ENCODE assay signal across 20 mouse cellular contexts in genomic region chr2:161607372-161607771, GRCm38 (mm10).
DNase-seq lines count a peak whose midpoint lies in the region; ATAC-seq and TF ChIP-seq lines count a peak whose summit lies in the region.
"Had no signal": no experiment of that assay in that cellular context is flagged by ENCODE, and none has a peak within 500 bp of the region (broad histone marks: within the 10 kb centered on the region; RNA-seq: fewer than 3 reads in every experiment).

No protein-coding gene starts in this region.

- no peaks in the 10 kb centered on the region for H3K9me3 ChIP-seq in kidney, embryonic 14.5 days (ENCODE audit: control insufficient read depth, low read length)
- no peaks in the 10 kb centered on the region for H3K9me3 ChIP-seq in intestine, postnatal 0 days (ENCODE audit: control insufficient read depth)
- H3K9me3 ChIP-seq: forebrain, embryonic 15.5 days; limb, embryonic 13.5 days; liver, embryonic 13.5 days; midbrain, embryonic 10.5 days; stomach, embryonic 15.5 days had no signal

- no peaks in the 10 kb centered on the region for H3K36me3 ChIP-seq in kidney, adult 2 months (ENCODE audit: control insufficient read depth, insufficient read depth, low read length)
- no peaks in the 10 kb centered on the region for H3K36me3 ChIP-seq in kidney, embryonic 14.5 days (ENCODE audit: control insufficient read depth, insufficient read depth, low read length)
- no peaks in the 10 kb centered on the region for H3K36me3 ChIP-seq in intestine, postnatal 0 days (ENCODE audit: control insufficient read depth, insufficient read depth)
- H3K36me3 ChIP-seq: forebrain, embryonic 15.5 days; limb, embryonic 13.5 days; liver, embryonic 13.5 days; midbrain, embryonic 10.5 days; stomach, embryonic 15.5 days had no signal

- 56% methylated on average over 4 of the region's 4 CpGs for WGBS in kidney, adult 2 months
- 83% methylated on average over 4 of the region's 4 CpGs for WGBS in kidney, embryonic 14.5 days
- 36% methylated on average over 4 of the region's 4 CpGs for WGBS in intestine, postnatal 0 days

- no peak overlapping the region for H3K27ac ChIP-seq in kidney, adult 2 months (ENCODE audit: insufficient read depth, low read depth, low read length)
- H3K27ac ChIP-seq in kidney, embryonic 14.5 days (ENCODE audit: low read depth, low read length) = no peak overlapping the region
- no peak overlapping the region for H3K27ac ChIP-seq in intestine, postnatal 0 days (ENCODE audit: low read depth, low read length)
- H3K27ac ChIP-seq: forebrain, embryonic 15.5 days; heart, adult 2 months; limb, embryonic 13.5 days; liver, embryonic 13.5 days; macrophage; midbrain, embryonic 10.5 days; stomach, embryonic 15.5 days had no signal

- no peak overlapping the region for H3K4me2 ChIP-seq in kidney, embryonic 14.5 days (replicated peaks; ENCODE audit: low read depth, low read length)
- H3K4me2 ChIP-seq in intestine, postnatal 0 days (replicated peaks; ENCODE audit: low read depth) = peak overlapping the region; percentile 46
- H3K4me2 ChIP-seq: forebrain, embryonic 15.5 days; limb, embryonic 13.5 days; liver, embryonic 13.5 days; stomach, embryonic 15.5 days had no signal

- TF ChIP-seq CTCF in kidney, adult 2 months (conservative IDR thresholded peaks at IDR 0.05; ENCODE audit: insufficient read depth, insufficient read length, low read depth, low read length) = no peak
- TF ChIP-seq CTCF in intestine, postnatal 0 days (IDR thresholded peaks at IDR 0.05; ENCODE audit: low read depth) = peak; percentile 23; the same call in 1 of the 2 replicates

- peak; percentile 8 for DNase-seq in kidney, adult 2 months
- DNase-seq in retina, postnatal 1 day = peak; percentile 47
- DNase-seq in retina, embryonic 14.5 days (ENCODE audit: low spot score) = no peak
- DNase-seq in thymus, postnatal 4 days = no peak
- no peak for DNase-seq in urinary bladder, postnatal 14 days (ENCODE audit: low spot score)
- DNase-seq: adrenal gland, postnatal 10 days; gastrocnemius, postnatal 14 days; heart, adult 2 months; heart, postnatal 4 days; liver, embryonic 13.5 days had no signal

- no peaks in the 10 kb centered on the region for H3K27me3 ChIP-seq in kidney, adult 2 months (replicated peaks; ENCODE audit: control insufficient read depth, insufficient read depth, low read length)
- no peaks in the 10 kb centered on the region for H3K27me3 ChIP-seq in kidney, embryonic 14.5 days (ENCODE audit: control insufficient read depth, insufficient read depth, low read length)
- no peaks in the 10 kb centered on the region for H3K27me3 ChIP-seq in intestine, postnatal 0 days (replicated peaks; ENCODE audit: control insufficient read depth, insufficient read depth, low read length)
- H3K27me3 ChIP-seq: forebrain, embryonic 15.5 days; liver, embryonic 13.5 days; stomach, embryonic 15.5 days had no signal

- ATAC-seq in kidney, embryonic 14.5 days (ENCODE audit: low FRiP score, low TSS enrichment) = no peak
- ATAC-seq in intestine, postnatal 0 days = peak; percentile 78
- ATAC-seq: activated CD4-positive, CD25-positive, alpha-beta regulatory T cell, adult 4 months; forebrain, embryonic 15.5 days; hindbrain, embryonic 16.5 days had no signal

- H3K4me3 ChIP-seq in kidney, adult 2 months (ENCODE audit: insufficient read depth, low read depth, low read length) = no peak overlapping the region
- no peak overlapping the region for H3K4me3 ChIP-seq in kidney, embryonic 14.5 days (ENCODE audit: low read length)
- 0 out of 2 replicates have a peak overlapping the region, but pooled peaks have one; percentile 14 for H3K4me3 ChIP-seq in intestine, postnatal 0 days (ENCODE audit: low read depth, low read length)
- H3K4me3 ChIP-seq: erythroblast, embryonic 14.5 days; forebrain, embryonic 15.5 days; heart, adult 2 months; limb, embryonic 13.5 days; liver, embryonic 13.5 days; midbrain, embryonic 10.5 days; stomach, embryonic 15.5 days had no signal

- H3K4me1 ChIP-seq in kidney, adult 2 months (ENCODE audit: control insufficient read depth, insufficient read depth, low read length) = no peaks in the 10 kb centered on the region
- H3K4me1 ChIP-seq in kidney, embryonic 14.5 days (ENCODE audit: control insufficient read depth, insufficient read depth, low read length) = no peaks in the 10 kb centered on the region
- peaks cover 5% of the 10 kb centered on the region for H3K4me1 ChIP-seq in intestine, postnatal 0 days (replicated peaks; ENCODE audit: control insufficient read depth, insufficient read depth, low read length)
- H3K4me1 ChIP-seq: forebrain, embryonic 15.5 days; liver, embryonic 13.5 days; midbrain, embryonic 10.5 days; stomach, embryonic 15.5 days had no signal

- no peak overlapping the region for H3K9ac ChIP-seq in kidney, embryonic 14.5 days (ENCODE audit: low read depth, low read length)
- no peak overlapping the region for H3K9ac ChIP-seq in intestine, postnatal 0 days (ENCODE audit: low read depth, low read length)
- H3K9ac ChIP-seq: forebrain, embryonic 15.5 days; limb, embryonic 13.5 days; liver, embryonic 13.5 days; stomach, embryonic 15.5 days had no signal

- no peak for TF ChIP-seq POLR2A in kidney, adult 2 months (IDR thresholded peaks at IDR 0.05; ENCODE audit: low read depth, low read length)

Comparison
In these comparisons a context has a peak if more than half of its experiments do, and no peak if none do; other contexts are left out.
1. DNase-seq: peak in kidney, adult 2 months (single experiment) and retina, postnatal 1 day (single experiment); none in retina, embryonic 14.5 days (single experiment), thymus, postnatal 4 days (single experiment) and urinary bladder, postnatal 14 days (single experiment).